Mouse (Mus musculus) stomach, postnatal 0 days (tissue): Measurements from ENCODE around the gene AU018091.

Experiments used
- CTCF ChIP-seq: IDR thresholded peaks from 2 replicates; pipeline ENCODE4 v1.5.1; 2016; ENCODE audit warnings: antibody characterized with exemption, low read depth, mild to moderate bottlenecking, moderate library complexity
- EP300 ChIP-seq: optimal IDR thresholded peaks from 2 replicates; pipeline ENCODE3; 2016; ENCODE audit warnings: antibody characterized with exemption

GRCm38 (mm10) chr7:3210605-3211004 lies 41.6 kb upstream of the AU018091 start:
- TF ChIP-seq CTCF (no peak), EP300 (no peak)
